Mouse (Mus musculus): ENCODE results near the gene Lrrc42. TPM values are rescaled to one million over a fixed set of nuclear protein-coding genes. Genes with fewer than 3 reads are reported as not detected.

Gene Lrrc42
- total RNA-seq (2012; rRNA removed) (8.6 and 9.3 TPM in 2 replicates), polyA plus RNA-seq (2012; ENCODE audit: insufficient read depth in 1 of 2, insufficient read length in 2 of 2, low read depth in 1 of 2, low replicate concordance in 2 of 2, missing spikeins in 1 of 2) (10 to 100 TPM in 1 of 2 experiments, not detected in 1; 48.9 TPM)

DNA sequence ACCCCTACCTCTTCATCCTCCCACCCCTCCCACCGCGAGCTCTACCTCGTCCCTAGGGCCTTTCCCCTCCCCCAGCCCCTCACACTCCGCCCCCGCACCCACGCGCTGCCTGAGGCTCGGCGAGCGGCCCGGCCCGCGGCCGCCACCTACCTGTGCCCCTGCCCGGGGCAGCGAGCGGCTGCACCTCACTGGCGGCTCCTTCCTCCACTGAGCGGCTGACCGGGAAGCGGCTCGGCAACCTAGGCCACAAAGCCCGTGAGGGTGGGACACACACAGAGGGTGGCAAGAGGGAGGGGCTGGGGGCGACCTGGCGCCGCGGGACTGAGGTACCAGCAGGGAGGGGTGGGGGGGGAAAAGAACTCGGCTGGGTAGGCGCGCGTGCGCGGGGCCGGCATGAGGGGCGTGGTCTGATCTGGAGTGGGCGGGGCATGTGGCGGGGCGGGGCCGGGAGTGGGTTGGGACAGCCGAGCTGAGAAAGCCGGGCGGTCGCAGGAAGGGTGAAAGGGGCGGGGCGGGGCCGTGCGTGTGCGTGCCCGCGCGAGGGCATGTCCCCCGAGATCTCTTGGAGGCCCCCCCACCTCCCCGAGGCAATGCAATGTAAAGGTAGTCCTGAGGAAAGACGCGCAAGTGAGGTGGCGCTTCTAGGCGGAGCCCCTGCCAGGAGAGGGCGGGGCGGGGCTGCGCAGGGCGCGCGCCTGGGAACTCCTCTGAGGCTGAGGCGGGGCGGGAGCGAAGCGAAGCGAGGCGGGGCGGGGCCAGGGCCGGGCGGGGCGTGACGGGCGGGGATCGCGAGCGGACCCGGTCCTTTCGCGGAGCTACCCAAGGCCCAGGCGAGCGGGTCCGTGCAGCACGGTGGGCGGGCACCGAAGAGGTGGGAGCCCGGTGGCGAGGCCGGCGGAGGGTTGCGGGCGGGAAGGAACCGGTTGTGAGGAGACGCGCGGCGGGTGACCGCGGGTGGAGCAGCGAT lies at the start of gene Lrrc42, which contains the start of gene Hspb11:
TSS of gene Lrrc42 (minus strand) at position 408 of the 967 bp plus-strand sequence.
TSS of gene Hspb11 (plus strand) at position 469 of the 967 bp plus-strand sequence.
- H3K4me1 ChIP-seq (ENCODE audit: control insufficient read depth in 1 of 2, insufficient read depth in 2 of 2, low read length in 2 of 2): peaks cover 12 to 15% of the 10 kb centered on the region in 2 experiments; a peak in 3 of 4 replicates
- H3K79me2 ChIP-seq (ENCODE audit: control insufficient read depth, insufficient read depth, low read length, poor library complexity): peaks cover 8% of the 10 kb centered on the region
- peaks cover 0 to 15% of the 10 kb centered on the region in 2 experiments; a peak in 2 of 4 replicates for H3K36me3 ChIP-seq (ENCODE audit: control insufficient read depth in 1 of 2, insufficient read depth in 2 of 2, low read length in 2 of 2)
- H3K27ac ChIP-seq (ENCODE audit: control insufficient read depth, low read depth, low read length): peak within 1 kb of the TSS; percentile 31; the same call in 1 of the 2 replicates
- H3K9ac ChIP-seq (ENCODE audit: control insufficient read depth, low read depth, low read length, poor library complexity, severe bottlenecking): peak within 1 kb of the TSS; percentile 94
- no peaks in the 10 kb centered on the region for H3K27me3 ChIP-seq (ENCODE audit: control insufficient read depth in 1 of 2, insufficient read depth in 2 of 2, low read length in 2 of 2)
- H3K4me3 ChIP-seq (ENCODE audit: control insufficient read depth in 1 of 2, insufficient read depth in 1 of 2, low read depth in 2 of 2, low read length in 2 of 2): peak within 1 kb of the TSS; percentile 98 to 99
- DNase-seq (ENCODE audit: low read depth, low spot score): peak; percentile 95
- no peaks in the 10 kb centered on the region for H3K9me3 ChIP-seq (replicated peaks; ENCODE audit: insufficient read depth, low read length)
- no peak for TF ChIP-seq KAT2A (conservative IDR thresholded peaks at IDR 0.05; ENCODE audit: low read depth, low read length)
- no peak for TF ChIP-seq ELF1 (IDR thresholded peaks at IDR 0.05; ENCODE audit: low read depth, low read length)
- TF ChIP-seq ZKSCAN1 (IDR thresholded peaks at IDR 0.05; ENCODE audit: low read depth, low read length): no peak
- no peak for TF ChIP-seq MEF2A (IDR thresholded peaks at IDR 0.05; ENCODE audit: extremely low read depth, insufficient replicate concordance, low read depth, low read length, poor library complexity, severe bottlenecking)
- TF ChIP-seq ZNF384 (IDR thresholded peaks at IDR 0.05; ENCODE audit: low read depth, low read length): no peak
- TF ChIP-seq JUND (IDR thresholded peaks at IDR 0.05; ENCODE audit: low read depth, low read length): no peak
- no peak for TF ChIP-seq MYB (IDR thresholded peaks at IDR 0.05; ENCODE audit: low read depth, low read length)
- TF ChIP-seq POLR2AphosphoS2 (IDR thresholded peaks at IDR 0.05; ENCODE audit: low read length): no peak
- no peak for TF ChIP-seq BHLHE40 (IDR thresholded peaks at IDR 0.05; ENCODE audit: borderline replicate concordance, low read depth, low read length)
- TF ChIP-seq USF1 (IDR thresholded peaks at IDR 0.05; ENCODE audit: low read depth, low read length): peak; percentile 22; the same call in 1 of the 2 replicates
- no peak for TF ChIP-seq ZC3H11A (IDR thresholded peaks at IDR 0.05; ENCODE audit: low read depth, low read length)
- no peak for TF ChIP-seq ETS1 (IDR thresholded peaks at IDR 0.05; ENCODE audit: low read depth, low read length)
- no peak; the same call in 1 of the 2 replicates for TF ChIP-seq CHD2 (IDR thresholded peaks at IDR 0.05; ENCODE audit: low read length)
- peak in 2 of 3 experiments; percentile 11 to 37; a peak in 3 of 6 replicates for TF ChIP-seq CTCF (IDR thresholded peaks at IDR 0.05 in 2 of 3, conservative IDR thresholded peaks at IDR 0.05 in 1 of 3; ENCODE audit: control insufficient read depth in 1 of 3, insufficient read depth in 1 of 3, low read depth in 2 of 3, low read length in 3 of 3, poor library complexity in 1 of 3, severe bottlenecking in 1 of 3)
- TF ChIP-seq MYC (IDR thresholded peaks at IDR 0.05; ENCODE audit: low read depth, low read length): no peak
- no peak for TF ChIP-seq EP300 (IDR thresholded peaks at IDR 0.05; ENCODE audit: low read depth in 1 of 2, low read length in 2 of 2)
- no peak for TF ChIP-seq POLR2AphosphoS5 (IDR thresholded peaks at IDR 0.05; ENCODE audit: borderline replicate concordance, low read depth, low read length)
- TF ChIP-seq MAZ (IDR thresholded peaks at IDR 0.05; ENCODE audit: low read depth, low read length): peak; percentile 67
- 0 out of 2 replicates have a peak, but pooled peaks have one; percentile 10 for TF ChIP-seq SMC3 (IDR thresholded peaks at IDR 0.05; ENCODE audit: low read depth, low read length)
- no peak for TF ChIP-seq UBTF (IDR thresholded peaks at IDR 0.05; ENCODE audit: borderline replicate concordance, insufficient read depth, low read depth, low read length)
- no peak for TF ChIP-seq GABPA (IDR thresholded peaks at IDR 0.05; ENCODE audit: low read depth, low read length)
- TF ChIP-seq NELFE (IDR thresholded peaks at IDR 0.05; ENCODE audit: low read depth, low read length): peak; percentile 40
- 0 out of 2 replicates have a peak, but pooled peaks have one; percentile 48 for TF ChIP-seq TBP (IDR thresholded peaks at IDR 0.05; ENCODE audit: low read depth, low read length)
- TF ChIP-seq POLR2A (IDR thresholded peaks at IDR 0.05; ENCODE audit: control insufficient read depth in 1 of 2, insufficient read depth in 1 of 2, low read depth in 1 of 2, low read length in 2 of 2, poor library complexity in 1 of 2): peak; percentile 31 to 64; a peak in 2 of 4 replicates
- TF ChIP-seq CHD1 (IDR thresholded peaks at IDR 0.05; ENCODE audit: low read depth, low read length): no peak
- TF ChIP-seq RCOR1 (IDR thresholded peaks at IDR 0.05; ENCODE audit: low read depth, low read length): no peak
- no peak for TF ChIP-seq MAX (IDR thresholded peaks at IDR 0.05; ENCODE audit: low read length)
- no peak for TF ChIP-seq E2F4 (IDR thresholded peaks at IDR 0.05; ENCODE audit: borderline replicate concordance, low read depth, low read length)
- peak; percentile 45 for TF ChIP-seq TCF12 (IDR thresholded peaks at IDR 0.05; ENCODE audit: low read depth, low read length)
- 0 out of 2 replicates have a peak, but pooled peaks have one; percentile 15 for TF ChIP-seq MXI1 (IDR thresholded peaks at IDR 0.05; ENCODE audit: low read depth, low read length)
- no peak for TF ChIP-seq RAD21 (IDR thresholded peaks at IDR 0.05; ENCODE audit: low read depth, low read length)
- no peak for TF ChIP-seq GATA1 (IDR thresholded peaks at IDR 0.05; ENCODE audit: low read depth, low read length)
- TF ChIP-seq ZMIZ1 (IDR thresholded peaks at IDR 0.05; ENCODE audit: low read depth, low read length): no peak
- TF ChIP-seq MAFK (IDR thresholded peaks at IDR 0.05; ENCODE audit: borderline replicate concordance, low read depth, low read length): no peak

Data from MEL (cell line).